Comparison of ENCODE assay signal across 8 mouse cellular contexts in genomic region chr9:62367510-62368071, GRCm38 (mm10). TPM values are rescaled to one million over a fixed set of nuclear protein-coding genes. Genes with fewer than 3 reads are reported as not detected.
DNase-seq lines count a peak whose midpoint lies in the region; ATAC-seq and TF ChIP-seq lines count a peak whose summit lies in the region.

No protein-coding gene starts in this region.

- no peak overlapping the region for H3K4me3 ChIP-seq in lung, embryonic 14.5 days (ENCODE audit: low read depth, low read length)
- no peak overlapping the region for H3K4me3 ChIP-seq in hindbrain, embryonic 15.5 days
- H3K4me3 ChIP-seq in lung, embryonic 15.5 days = no peak overlapping the region

- H3K36me3 ChIP-seq in lung, embryonic 14.5 days (ENCODE audit: insufficient read depth) = peaks cover 15% of the 10 kb centered on the region
- no peaks in the 10 kb centered on the region for H3K36me3 ChIP-seq in hindbrain, embryonic 15.5 days
- 0 out of 2 replicates have a peak, but pooled peaks cover 4% of the 10 kb centered on the region for H3K36me3 ChIP-seq in lung, embryonic 15.5 days

- peak; percentile 67 for DNase-seq in lung, embryonic 14.5 days
- no peak for DNase-seq in lung, adult 18-20 months
- peak; percentile 39 to 43 for DNase-seq in cerebellum, postnatal 25 days
- DNase-seq in gastrocnemius, postnatal 14 days = no peak
- no peak for DNase-seq in spleen, adult 18-20 months
- no peak for DNase-seq in layer of hippocampus, postnatal 25 days (ENCODE audit: extremely low spot score in 1 of 2, low spot score in 1 of 2)

- WGBS in lung, embryonic 14.5 days = 30% methylated on average over 10 of the region's 10 CpGs
- 49% methylated on average over 10 of the region's 10 CpGs for WGBS in hindbrain, embryonic 15.5 days
- 27% methylated on average over 10 of the region's 10 CpGs for WGBS in lung, embryonic 15.5 days

- H3K9me3 ChIP-seq in lung, embryonic 14.5 days (ENCODE audit: low read depth, low read length) = no peaks in the 10 kb centered on the region
- H3K9me3 ChIP-seq in hindbrain, embryonic 15.5 days = no peaks in the 10 kb centered on the region
- H3K9me3 ChIP-seq in lung, embryonic 15.5 days = no peaks in the 10 kb centered on the region

- peak overlapping the region; percentile 78 for H3K27ac ChIP-seq in lung, embryonic 14.5 days (ENCODE audit: low read depth)
- H3K27ac ChIP-seq in hindbrain, embryonic 15.5 days (replicated peaks) = peak overlapping the region; percentile 58
- peak overlapping the region; percentile 88 for H3K27ac ChIP-seq in lung, embryonic 15.5 days

- no peak; the same call in 1 of the 2 replicates for ATAC-seq in lung, embryonic 14.5 days (ENCODE audit: insufficient read depth)
- ATAC-seq in hindbrain, embryonic 15.5 days (ENCODE audit: low FRiP score, low read depth) = no peak
- ATAC-seq in lung, embryonic 15.5 days (ENCODE audit: borderline replicate concordance, extremely low read depth, low FRiP score, low TSS enrichment) = no peak

- H3K27me3 ChIP-seq in lung, embryonic 14.5 days (ENCODE audit: insufficient read depth, low read length) = no peaks in the 10 kb centered on the region
- no peaks in the 10 kb centered on the region for H3K27me3 ChIP-seq in hindbrain, embryonic 15.5 days
- no peaks in the 10 kb centered on the region for H3K27me3 ChIP-seq in lung, embryonic 15.5 days

- H3K4me2 ChIP-seq in lung, embryonic 14.5 days = no peak overlapping the region
- H3K4me2 ChIP-seq in hindbrain, embryonic 15.5 days = no peak overlapping the region
- H3K4me2 ChIP-seq in lung, embryonic 15.5 days = peak overlapping the region; percentile 29; the same call in 1 of the 2 replicates

- peak overlapping the region; percentile 18; the same call in 1 of the 2 replicates for H3K9ac ChIP-seq in lung, embryonic 14.5 days
- no peak overlapping the region for H3K9ac ChIP-seq in hindbrain, embryonic 15.5 days
- 0 out of 2 replicates have a peak overlapping the region, but pooled peaks have one; percentile 28 for H3K9ac ChIP-seq in lung, embryonic 15.5 days

- no peak for TF ChIP-seq CTCF in lung, embryonic 14.5 days (IDR thresholded peaks at IDR 0.05; ENCODE audit: low read depth)

- peaks cover 71% of the 10 kb centered on the region for H3K4me1 ChIP-seq in lung, embryonic 14.5 days (ENCODE audit: insufficient read depth)
- peaks cover 81% of the 10 kb centered on the region for H3K4me1 ChIP-seq in hindbrain, embryonic 15.5 days (replicated peaks)
- peaks cover 97% of the 10 kb centered on the region for H3K4me1 ChIP-seq in lung, embryonic 15.5 days

- intact Hi-C loops in gastrocnemius, postnatal 14 days (cut with DNase I; ENCODE audit: low total_unique reads) = no loop called here

RNA-seq across cellular contexts. Expression of gene Anp32a, which starts 26.5 kb away (rescaled TPM):
- polyA plus RNA-seq in lung, embryonic 14.5 days (2014; fragmentation: Nextera tagmentation; extraction: Ambion mirVana) = 134 and 135 TPM in 2 replicates
- polyA plus RNA-seq in hindbrain, embryonic 15.5 days (2015; fragmentation: Nextera tagmentation; extraction: Ambion mirVana) = 117 and 138 TPM in 2 replicates
- 182 and 184 TPM in 2 replicates for polyA plus RNA-seq in lung, embryonic 15.5 days (2015; fragmentation: Nextera tagmentation; extraction: Ambion mirVana)
- 10 to 100 TPM; 73.6 to 76.9 TPM for total RNA-seq in gastrocnemius, postnatal 14 days (2021)
- total RNA-seq in layer of hippocampus, postnatal 25 days (2021) = 100 to 1,000 TPM; 285 to 296 TPM

Comparison
In these comparisons a context has a peak if more than half of its experiments do, and no peak if none do; other contexts are left out.
1. DNase-seq: peak in lung, embryonic 14.5 days (single experiment) and cerebellum, postnatal 25 days (2 of 2); none in lung, adult 18-20 months (0 of 2), gastrocnemius, postnatal 14 days (single experiment), spleen, adult 18-20 months (0 of 2) and layer of hippocampus, postnatal 25 days (0 of 2).
2. Peak in every context shown above with its lines, with median percentiles within 50 percentile points of each other: H3K27ac ChIP-seq.